Mouse (Mus musculus) neural tube, embryonic 12.5 days (tissue): Measurements from ENCODE around the gene Ndufs8. TPM values are rescaled to one million over a fixed set of nuclear protein-coding genes. Genes with fewer than 3 reads are reported as not detected.

Experiments
- ATAC-seq: fragments of 200-750 bp; cut with Nextera tagmentation; 2 replicates; pipeline ENCODE4 v1.8.0; 2017; ENCODE audit warnings: low read depth, mild to moderate bottlenecking, moderate TSS enrichment, moderate library complexity; ENCODE audit not compliant: low FRiP score
- H3K27ac ChIP-seq: fragments of 300-500 bp; sonication (generic); 2 replicates; pipeline ENCODE4 v1.5.1; 2016
- H3K27me3 ChIP-seq: fragments of 300-500 bp; sonication (generic); replicated peaks from 2 replicates; pipeline ENCODE4 v1.6.1; 2016; ENCODE audit warnings: mild to moderate bottlenecking
- H3K36me3 ChIP-seq: fragments of 300-500 bp; sonication (generic); 2 replicates; pipeline ENCODE4 v1.6.1; 2016; ENCODE audit warnings: mild to moderate bottlenecking
- H3K4me1 ChIP-seq: fragments of 300-500 bp; sonication (generic); 2 replicates; pipeline ENCODE4 v1.6.1; 2016
- H3K4me2 ChIP-seq: fragments of 300-500 bp; sonication (generic); replicated peaks from 2 replicates; pipeline ENCODE4 v1.6.1; 2016; ENCODE audit warnings: mild to moderate bottlenecking
- H3K4me3 ChIP-seq: fragments of 300-500 bp; sonication (generic); 2 replicates; pipeline ENCODE4 v1.5.1; 2016
- H3K9ac ChIP-seq: fragments of 300-500 bp; sonication (generic); 2 replicates; pipeline ENCODE4 v1.6.1; 2016; ENCODE audit warnings: mild to moderate bottlenecking
- H3K9me3 ChIP-seq: fragments of 300-500 bp; sonication (generic); 2 replicates; pipeline ENCODE4 v1.6.1; 2016; ENCODE audit warnings: mild to moderate bottlenecking
- WGBS: fragments of 180-500 bp; shearing (Covaris S2); methylation state at CpG from one replicate; pipeline ENCODE4 v1.1.7; 2016; 5-methylcytosine and 5-hydroxymethylcytosine counted together
- polyA plus RNA-seq: library from polyadenylated mRNA; unstranded; fragments of >200 nt; fragmentation: Nextera tagmentation; extraction: Ambion mirVana; gene quantifications from 2 replicates; pipeline ENCODE4 v1.2.1, GENCODE M21; 2016

The Ndufs8 gene
- polyA plus RNA-seq, 1 experiment from 2014 or later, result 226 TPM

- H3K27ac ChIP-seq, result no peak overlapping the region
- H3K9me3 ChIP-seq, result no peaks in the 10 kb centered on the region
- H3K9ac ChIP-seq, result no peak overlapping the region
- H3K27me3 ChIP-seq, result no peaks in the 10 kb centered on the region
- no peak overlapping the region for H3K4me2 ChIP-seq
- no peak for ATAC-seq
- no peak overlapping the region for H3K4me3 ChIP-seq
- no peaks in the 10 kb centered on the region for H3K36me3 ChIP-seq
- peaks cover 11% of the 10 kb centered on the region; the same call in 1 of the 2 replicates for H3K4me1 ChIP-seq
- 83% methylated on average over 4 of the region's 4 CpGs for WGBS
These were observed 16.2 kb upstream of the Ndufs8 start for GRCm38 (mm10) chr19:3928779-3929178.

- ATAC-seq, result no peak
- WGBS, result 87% methylated on average over 4 of the region's 4 CpGs
- Histone ChIP-seq H3K9ac (no peak overlapping the region), H3K36me3 (no peaks in the 10 kb centered on the region), H3K4me2 (no peak overlapping the region), H3K27ac (no peak overlapping the region), H3K4me3 (no peak overlapping the region), H3K9me3 (no peaks in the 10 kb centered on the region), H3K4me1 (peaks cover 11% of the 10 kb centered on the region; the same call in 1 of the 2 replicates), H3K27me3 (no peaks in the 10 kb centered on the region)
These were observed 15.4 kb upstream of the Ndufs8 start for GRCm38 (mm10) chr19:3927989-3928388.

GRCm38 (mm10) chr19:3926685-3927084, 14.1 kb upstream of the Ndufs8 start:
- 74% methylated on average over 6 of the region's 6 CpGs for WGBS
- ATAC-seq, result no peak

GRCm38 (mm10) chr19:3926279-3926678, 13.7 kb upstream of the Ndufs8 start:
- Histone ChIP-seq H3K27ac (no peak overlapping the region), H3K4me2 (no peak overlapping the region), H3K9me3 (no peaks in the 10 kb centered on the region), H3K27me3 (no peaks in the 10 kb centered on the region), H3K36me3 (no peaks in the 10 kb centered on the region), H3K9ac (no peak overlapping the region), H3K4me1 (peaks cover 11% of the 10 kb centered on the region; the same call in 1 of the 2 replicates), H3K4me3 (no peak overlapping the region)
- 77% methylated on average over 3 of the region's 3 CpGs for whole genome bisulfite sequencing
- ATAC-seq, result no peak

More at GRCm38 (mm10) chr19:3926685-3927084, 14.1 kb upstream of the Ndufs8 start:
- Histone ChIP-seq H3K9me3 (no peaks in the 10 kb centered on the region), H3K4me2 (no peak overlapping the region), H3K4me3 (no peak overlapping the region), H3K9ac (no peak overlapping the region), H3K27ac (no peak overlapping the region), H3K27me3 (no peaks in the 10 kb centered on the region), H3K4me1 (peaks cover 11% of the 10 kb centered on the region; the same call in 1 of the 2 replicates), H3K36me3 (no peaks in the 10 kb centered on the region)

- ATAC-seq, result no peak
- no peaks in the 10 kb centered on the region for H3K9me3 ChIP-seq
- H3K27ac ChIP-seq, result no peak overlapping the region
- H3K9ac ChIP-seq, result no peak overlapping the region
- H3K4me3 ChIP-seq, result no peak overlapping the region
- H3K36me3 ChIP-seq, result no peaks in the 10 kb centered on the region
- H3K4me2 ChIP-seq, result no peak overlapping the region
- H3K27me3 ChIP-seq, result no peaks in the 10 kb centered on the region
- 85% methylated on average over 6 of the region's 6 CpGs for whole genome bisulfite sequencing
- peaks cover 11% of the 10 kb centered on the region; the same call in 1 of the 2 replicates for H3K4me1 ChIP-seq
These were observed 13.3 kb upstream of the Ndufs8 start for GRCm38 (mm10) chr19:3925859-3926258.

GRCm38 (mm10) chr19:3924868-3925267, 12.3 kb upstream of the Ndufs8 start:
- Histone ChIP-seq H3K9me3 (no peaks in the 10 kb centered on the region), H3K36me3 (no peaks in the 10 kb centered on the region), H3K27ac (no peak overlapping the region), H3K4me1 (peaks cover 4% of the 10 kb centered on the region; the same call in 1 of the 2 replicates), H3K9ac (no peak overlapping the region), H3K4me3 (no peak overlapping the region), H3K4me2 (no peak overlapping the region), H3K27me3 (no peaks in the 10 kb centered on the region)
- ATAC-seq, result no peak
- 93% methylated on average over 7 of the region's 7 CpGs for WGBS

- ATAC-seq, result no peak
- Histone ChIP-seq H3K27ac (no peak overlapping the region), H3K4me1 (no peaks in the 10 kb centered on the region; the same call in 1 of the 2 replicates), H3K9me3 (no peaks in the 10 kb centered on the region), H3K9ac (no peak overlapping the region), H3K4me3 (no peak overlapping the region), H3K4me2 (no peak overlapping the region), H3K27me3 (no peaks in the 10 kb centered on the region), H3K36me3 (no peaks in the 10 kb centered on the region)
- WGBS, result 83% methylated on average over 8 of the region's 8 CpGs
These were observed 11.6 kb upstream of the Ndufs8 start for GRCm38 (mm10) chr19:3924190-3924589.

GRCm38 (mm10) chr19:3923586-3923985, 11.0 kb upstream of the Ndufs8 start:
- Histone ChIP-seq H3K4me3 (no peak overlapping the region), H3K36me3 (no peaks in the 10 kb centered on the region), H3K27ac (no peak overlapping the region), H3K27me3 (no peaks in the 10 kb centered on the region), H3K9ac (no peak overlapping the region), H3K4me2 (no peak overlapping the region), H3K9me3 (no peaks in the 10 kb centered on the region), H3K4me1 (no peaks in the 10 kb centered on the region; the same call in 1 of the 2 replicates)
- WGBS, result 68% methylated on average over 13 of the region's 13 CpGs
- no peak for ATAC-seq

GRCm38 (mm10) chr19:3922661-3923371, 10.2 kb upstream of the Ndufs8 start:
- H3K36me3 ChIP-seq, result no peaks in the 10 kb centered on the region
- no peak overlapping the region for H3K4me2 ChIP-seq
- no peak overlapping the region for H3K4me3 ChIP-seq
- no peaks in the 10 kb centered on the region for H3K9me3 ChIP-seq
- H3K27me3 ChIP-seq, result no peaks in the 10 kb centered on the region
- ATAC-seq, result no peak
- no peak overlapping the region for H3K27ac ChIP-seq
- no peak overlapping the region for H3K9ac ChIP-seq
- 65% methylated on average over 10 of the region's 10 CpGs for WGBS
- no peaks in the 10 kb centered on the region; the same call in 1 of the 2 replicates for H3K4me1 ChIP-seq

GRCm38 (mm10) chr19:3919928-3920327, 7.4 kb upstream of the Ndufs8 start:
- Histone ChIP-seq H3K4me2 (no peak overlapping the region), H3K27me3 (no peaks in the 10 kb centered on the region), H3K9ac (no peak overlapping the region), H3K27ac (no peak overlapping the region), H3K4me3 (no peak overlapping the region), H3K4me1 (no peaks in the 10 kb centered on the region; the same call in 1 of the 2 replicates), H3K36me3 (no peaks in the 10 kb centered on the region), H3K9me3 (no peaks in the 10 kb centered on the region)
- ATAC-seq, result no peak

- no peaks in the 10 kb centered on the region for H3K27me3 ChIP-seq
- H3K36me3 ChIP-seq, result no peaks in the 10 kb centered on the region
- no peak overlapping the region for H3K4me2 ChIP-seq
- WGBS, result 76% methylated on average over 11 of the region's 11 CpGs
- H3K4me1 ChIP-seq, result peaks cover 14% of the 10 kb centered on the region
- no peaks in the 10 kb centered on the region for H3K9me3 ChIP-seq
- no peak overlapping the region for H3K9ac ChIP-seq
- no peak overlapping the region for H3K4me3 ChIP-seq
- ATAC-seq, result no peak
- no peak overlapping the region for H3K27ac ChIP-seq
These were observed 4.2 kb upstream of the Ndufs8 start for GRCm38 (mm10) chr19:3916727-3917126.

GRCm38 (mm10) chr19:3914535-3914934, 2.0 kb upstream of the Ndufs8 start:
- no peaks in the 10 kb centered on the region for H3K9me3 ChIP-seq
- H3K27me3 ChIP-seq, result no peaks in the 10 kb centered on the region
- no peak overlapping the region for H3K27ac ChIP-seq
- no peak overlapping the region for H3K4me2 ChIP-seq
- H3K36me3 ChIP-seq, result peaks cover 15% of the 10 kb centered on the region
- H3K4me3 ChIP-seq, result no peak overlapping the region
- WGBS, result 91% methylated on average over 5 of the region's 5 CpGs
- peaks cover 23% of the 10 kb centered on the region for H3K4me1 ChIP-seq
- no peak for ATAC-seq
- H3K9ac ChIP-seq, result no peak overlapping the region

- Histone ChIP-seq H3K27ac (no peak overlapping the region), H3K36me3 (peaks cover 23% of the 10 kb centered on the region), H3K9ac (0 out of 2 replicates have a peak overlapping the region, but pooled peaks have one; percentile 13), H3K27me3 (no peaks in the 10 kb centered on the region), H3K9me3 (no peaks in the 10 kb centered on the region), H3K4me2 (peak overlapping the region; percentile 80), H3K4me1 (peaks cover 23% of the 10 kb centered on the region), H3K4me3 (peak overlapping the region; percentile 57; the same call in 1 of the 2 replicates)
- no peak for ATAC-seq
- WGBS, result 89% methylated on average over 8 of the region's 8 CpGs
These were observed 1.1 kb upstream of the Ndufs8 start for GRCm38 (mm10) chr19:3913692-3914091.
